Mouse (Mus musculus) frontal cortex, postnatal 14 days (tissue): ENCODE results near the gene Snap29.

ENCODE experiments used
- DNase-seq, 2 experiments: peaks; one replicate each; pipeline ENCODE4 v3.0.0; 2022; ENCODE audit warnings: low spot score in 2 of 2

The Snap29 gene

DNA sequence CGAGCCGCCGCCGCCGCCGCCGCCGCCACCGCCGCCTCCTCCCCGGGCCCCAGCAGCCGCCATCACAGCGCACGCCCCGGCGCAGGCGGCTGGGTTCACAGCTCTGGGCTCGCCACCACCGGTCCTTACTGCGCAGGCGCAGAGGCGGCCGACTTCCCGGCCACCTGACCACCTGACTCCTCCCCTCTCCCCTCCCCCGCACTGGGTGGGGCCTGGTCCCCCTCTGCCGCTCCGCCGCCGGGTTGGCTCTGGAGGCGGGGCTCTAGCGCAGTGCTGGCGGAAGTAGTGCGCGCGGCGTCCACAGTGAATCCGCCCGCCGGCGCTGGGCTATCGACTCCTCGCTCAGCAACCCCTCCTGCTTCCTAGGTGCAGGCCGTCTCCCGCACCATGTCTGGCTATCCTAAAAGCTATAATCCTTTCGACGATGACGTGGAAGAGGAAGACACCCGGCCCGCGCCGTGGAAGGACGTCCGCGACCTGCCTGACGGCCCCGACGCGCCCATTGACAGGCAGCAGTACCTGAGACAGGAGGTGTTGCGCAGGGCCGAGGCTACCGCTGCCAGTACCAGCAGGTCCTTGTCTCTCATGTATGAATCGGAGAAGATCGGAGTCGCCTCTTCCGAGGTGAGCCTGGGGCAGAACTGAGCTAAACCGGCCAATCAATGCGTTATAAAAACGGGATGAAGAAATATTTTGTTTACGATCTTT, at the start of gene Snap29, which contains the start of gene Pi4ka:
TSS of gene Snap29 (plus strand) at position 251 of the 708 bp plus-strand sequence.
TSS of gene Pi4ka (minus strand) at position 579 of the 708 bp plus-strand sequence.
- peak; percentile 97 to 99 for DNase-seq

DNA sequence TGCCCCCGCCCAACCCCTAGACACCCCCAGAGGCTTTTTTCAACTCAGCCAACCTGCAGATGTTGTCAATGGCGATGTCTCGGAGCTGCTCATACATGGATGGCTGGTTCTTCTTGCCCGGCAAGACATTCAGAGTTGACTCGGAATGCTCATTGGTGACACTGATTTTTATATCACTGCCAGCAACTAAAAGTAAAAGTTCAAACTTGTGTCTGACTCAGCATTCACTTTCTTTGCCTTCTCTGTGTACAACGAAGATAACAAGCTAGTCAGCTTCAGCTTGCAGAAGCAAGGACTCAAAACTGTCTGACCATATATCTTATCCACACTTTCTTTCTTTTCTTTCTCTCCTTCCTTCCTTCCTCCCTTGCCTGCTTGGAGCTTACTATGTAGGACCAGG, 49.8 kb upstream of the Snap29 start:
- DNase-seq = no peak

DNA sequence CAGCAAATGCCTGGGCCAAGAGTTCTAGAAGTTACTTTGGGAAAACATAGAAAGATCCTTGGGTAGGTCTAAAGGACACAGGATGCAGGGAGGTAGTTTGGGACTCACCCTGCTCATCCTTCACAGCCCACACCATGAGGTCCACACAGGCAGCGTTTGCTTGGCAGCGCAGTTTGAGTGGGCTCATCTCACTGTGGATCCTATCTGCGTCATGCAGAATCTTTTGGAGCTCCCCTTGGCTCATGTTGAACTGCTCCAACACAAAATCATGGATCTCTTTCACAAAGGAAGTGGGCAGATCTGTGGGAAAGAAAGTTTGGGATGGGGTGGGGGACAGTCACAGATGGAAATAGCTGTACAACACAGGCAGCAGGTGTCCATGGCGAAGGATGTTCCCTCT, 47.0 kb upstream of the Snap29 start:
- no peak for DNase-seq

DNA sequence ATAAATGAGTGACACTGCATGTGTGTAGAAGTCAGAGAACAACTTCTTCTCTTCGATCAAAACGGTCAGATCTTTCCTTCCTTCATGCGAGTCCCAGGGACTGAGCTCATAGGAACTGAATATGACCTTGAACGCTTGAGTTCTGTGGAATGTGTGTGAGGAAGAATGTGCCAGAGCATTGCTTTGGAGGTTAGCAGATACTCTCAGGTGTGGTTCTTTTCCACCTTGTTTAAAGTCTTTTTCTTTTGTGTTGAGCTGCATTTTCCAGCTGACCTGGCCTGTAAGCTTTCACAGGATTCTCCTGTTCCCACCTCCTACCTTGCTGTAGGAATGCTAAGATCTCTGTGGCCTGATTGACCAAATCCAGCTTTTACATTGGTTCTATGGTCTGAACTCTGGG, 23.5 kb upstream of the Snap29 start:
- DNase-seq = no peak

DNA sequence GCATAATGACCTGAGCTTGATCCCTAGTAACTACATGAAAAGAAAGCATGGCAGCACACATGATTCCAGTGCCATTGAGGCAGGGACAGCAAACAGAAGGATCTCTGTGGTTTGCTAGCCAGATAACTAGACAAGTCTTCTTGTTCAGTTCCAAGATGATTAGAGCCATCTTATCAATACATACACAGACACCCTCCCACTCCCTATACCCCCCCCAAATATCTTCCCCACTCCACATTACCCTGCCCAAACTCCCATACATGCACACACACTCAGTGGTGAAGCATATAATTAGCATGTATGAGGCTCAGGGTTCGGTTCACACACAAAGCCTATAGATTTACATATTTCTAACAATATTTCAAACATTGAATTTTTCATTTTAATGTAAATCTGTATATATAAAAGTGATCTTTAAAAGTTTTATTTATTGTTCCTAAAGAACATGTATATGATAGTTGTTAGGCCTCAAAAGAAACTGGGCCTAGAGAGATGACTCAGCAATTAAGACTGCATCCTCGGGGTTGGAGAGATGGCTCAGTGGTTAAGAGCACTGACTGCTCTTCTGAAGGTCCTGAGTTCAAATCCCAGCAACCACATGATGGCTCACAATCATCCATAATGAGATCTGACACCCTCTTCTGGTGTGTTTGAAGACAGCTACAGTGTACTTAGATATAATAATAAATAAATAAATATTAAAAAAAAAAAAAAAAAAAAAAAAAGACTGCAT, 22.0 kb upstream of the Snap29 start:
- no peak for DNase-seq

DNA sequence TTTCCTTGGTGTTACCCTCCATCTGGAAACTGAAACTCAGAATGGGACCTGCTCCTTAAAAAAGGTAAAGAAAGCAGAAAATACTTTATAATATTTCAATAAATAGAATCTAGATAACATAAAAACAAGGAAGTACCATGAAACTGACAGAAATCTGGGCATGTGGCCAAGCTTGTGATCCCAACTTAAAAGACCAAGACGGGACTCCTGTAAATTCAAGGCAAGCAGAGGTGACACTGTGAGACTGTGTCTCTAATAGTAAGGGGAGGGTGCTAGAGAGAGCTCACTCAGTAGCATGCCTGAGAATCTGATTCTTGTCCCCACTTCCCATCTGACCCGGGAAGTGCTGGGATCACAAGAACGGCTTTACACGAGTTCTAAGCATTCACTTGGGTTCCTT, 13.0 kb upstream of the Snap29 start:
- DNase-seq = no peak

DNA sequence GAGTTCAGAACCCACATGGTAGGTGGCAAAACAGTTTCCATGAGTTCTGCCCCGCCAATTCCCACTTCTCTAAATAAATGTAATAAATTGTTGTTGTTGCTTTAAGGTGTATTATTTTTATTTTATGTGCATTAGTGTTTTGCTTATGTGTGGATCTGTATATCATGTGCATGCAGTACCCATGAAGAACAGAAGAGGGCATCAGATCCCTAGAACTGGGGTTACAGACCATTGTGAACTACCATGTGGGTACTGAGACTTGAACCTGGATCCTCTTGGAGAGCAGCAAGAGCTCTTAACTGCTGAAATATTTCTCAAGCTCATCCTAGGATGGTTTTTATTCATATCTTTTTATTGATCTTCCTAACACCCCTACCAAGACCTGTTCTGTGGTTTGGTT, 2.9 kb upstream of the Snap29 start:
- DNase-seq = no peak

DNA sequence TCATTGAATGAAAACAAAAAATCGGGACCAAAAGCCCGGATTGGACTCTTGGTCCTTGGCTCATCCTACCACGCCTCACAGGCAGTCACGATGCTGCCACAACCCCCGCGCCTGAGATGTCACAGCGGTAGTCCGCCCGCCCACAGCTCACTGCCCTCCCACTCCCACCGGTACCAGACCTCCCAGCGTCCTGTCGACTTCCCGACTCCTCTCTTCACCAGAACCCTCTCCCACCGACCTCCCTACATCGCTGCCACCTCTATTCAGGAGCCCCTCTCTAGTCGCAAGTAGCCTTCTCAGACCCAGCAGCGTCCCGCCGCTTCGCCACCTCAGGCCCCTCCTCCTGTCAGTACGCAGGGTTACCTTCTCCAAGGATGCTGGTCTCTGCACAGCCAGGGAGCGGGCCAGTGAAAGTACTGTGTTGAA, 502 bp upstream of the Snap29 start:
- DNase-seq = peak; percentile 74 to 75

DNA sequence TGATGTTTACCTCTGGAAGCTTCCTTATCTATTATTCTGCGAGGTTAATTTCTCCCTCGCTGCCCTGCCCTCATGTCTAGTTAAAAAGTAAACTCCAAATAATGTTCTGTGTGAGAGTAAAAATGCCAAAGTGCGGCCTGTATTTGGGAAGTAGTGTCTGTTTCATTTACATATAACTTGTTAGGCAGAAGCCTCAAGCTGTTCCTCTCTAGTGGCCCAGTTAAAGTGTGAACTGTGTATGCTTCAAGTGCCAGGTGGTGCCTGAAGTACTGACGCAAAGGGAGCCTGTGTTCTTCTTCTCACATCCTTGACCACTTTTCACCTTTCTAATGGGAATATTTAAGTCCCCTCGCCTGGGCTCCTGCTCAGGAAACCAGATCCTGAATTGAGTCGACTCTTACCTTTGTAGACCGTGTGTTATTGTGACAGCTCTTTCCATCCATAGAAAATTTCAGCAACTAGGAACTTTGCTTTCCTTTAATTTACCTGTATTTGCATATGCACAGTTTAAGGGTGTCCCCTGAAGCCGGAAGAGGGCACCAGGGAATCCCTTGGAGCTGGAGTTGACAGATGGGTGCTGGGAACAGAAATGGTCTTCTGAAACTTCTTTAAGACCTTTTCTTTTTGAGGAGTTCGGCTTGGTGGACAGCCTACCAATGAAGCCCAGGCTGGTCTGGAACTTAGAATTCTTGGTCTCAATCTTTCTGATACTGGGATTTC, 886 bp downstream of the Snap29 start:
- DNase-seq = no peak

DNA sequence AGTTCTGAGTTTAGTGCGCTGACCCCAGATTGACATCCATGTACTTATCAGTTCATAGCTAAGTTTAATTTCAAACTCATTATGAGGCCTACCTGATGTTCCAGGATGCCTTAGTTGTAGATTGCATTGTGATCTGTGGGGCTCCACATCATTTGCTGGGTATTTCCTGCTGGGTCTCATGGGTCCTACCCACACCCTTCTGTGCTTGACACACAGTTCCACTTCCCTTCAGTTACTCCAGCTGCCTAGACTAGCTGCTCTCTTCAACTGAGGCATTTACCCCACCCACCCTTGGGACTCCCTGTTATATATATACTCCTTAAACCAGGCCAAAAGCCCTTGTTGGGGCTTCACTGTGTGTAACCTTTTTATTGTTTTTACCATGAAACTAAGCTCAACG, 3.3 kb downstream of the Snap29 start:
- no peak for DNase-seq

DNA sequence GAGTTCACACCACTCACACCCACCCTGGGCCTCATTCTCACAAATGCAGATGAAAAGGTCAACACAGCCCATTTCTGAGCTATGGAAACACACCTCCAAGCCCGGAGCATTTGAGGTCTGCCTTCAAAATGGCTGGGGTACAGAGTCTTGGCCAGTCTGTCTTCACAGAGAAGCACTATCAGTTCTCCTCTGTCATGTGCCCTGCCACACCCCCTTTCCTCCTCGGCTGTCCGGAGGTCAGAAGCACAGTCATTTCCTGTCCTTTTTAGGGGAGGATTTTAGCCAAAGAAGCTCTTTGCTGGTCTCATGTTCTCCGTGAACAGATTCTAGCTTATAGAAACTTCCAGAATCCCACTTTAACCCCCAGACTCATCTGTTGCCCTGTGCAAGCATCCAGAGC, 4.4 kb downstream of the Snap29 start:
- no peak for DNase-seq

DNA sequence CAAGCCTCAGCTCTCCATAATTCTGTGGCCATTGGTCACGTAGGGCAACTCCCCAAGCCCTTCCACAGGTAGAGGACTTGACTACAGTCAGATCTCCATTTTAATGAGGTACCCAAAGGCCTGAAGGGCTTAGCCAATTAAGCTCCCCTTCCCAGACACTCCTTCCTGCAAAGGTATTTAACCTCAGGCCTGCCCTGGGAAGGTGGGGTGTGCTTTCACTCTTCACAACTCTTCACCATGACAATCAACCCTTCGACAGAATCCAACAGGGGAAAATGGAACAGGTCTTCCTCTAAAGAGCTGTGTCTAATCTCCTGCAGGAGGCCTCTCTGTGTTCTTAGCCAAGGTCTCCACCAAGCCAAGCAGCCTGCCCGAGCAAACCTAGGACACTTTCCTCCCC, 17.2 kb downstream of the Snap29 start:
- no peak for DNase-seq

DNA sequence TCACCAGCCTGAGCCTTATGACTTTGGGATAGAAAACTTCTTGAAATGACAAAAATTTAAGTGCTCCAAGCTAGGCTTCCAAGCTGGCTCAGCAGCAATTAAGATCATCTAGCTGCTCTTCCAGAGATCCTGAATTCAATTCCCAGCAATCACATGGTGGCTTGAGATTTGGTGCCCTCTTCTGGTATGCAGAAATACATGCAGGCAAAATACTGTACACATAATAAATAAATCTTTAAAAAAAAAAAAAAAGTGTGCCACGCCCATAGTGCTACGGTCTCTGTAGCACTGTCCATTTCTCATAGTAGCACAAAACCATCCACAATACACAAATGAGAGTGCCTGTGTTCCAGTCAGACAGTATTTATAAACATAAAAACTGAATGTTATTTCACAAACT, 26.8 kb downstream of the Snap29 start:
- no peak for DNase-seq

DNA sequence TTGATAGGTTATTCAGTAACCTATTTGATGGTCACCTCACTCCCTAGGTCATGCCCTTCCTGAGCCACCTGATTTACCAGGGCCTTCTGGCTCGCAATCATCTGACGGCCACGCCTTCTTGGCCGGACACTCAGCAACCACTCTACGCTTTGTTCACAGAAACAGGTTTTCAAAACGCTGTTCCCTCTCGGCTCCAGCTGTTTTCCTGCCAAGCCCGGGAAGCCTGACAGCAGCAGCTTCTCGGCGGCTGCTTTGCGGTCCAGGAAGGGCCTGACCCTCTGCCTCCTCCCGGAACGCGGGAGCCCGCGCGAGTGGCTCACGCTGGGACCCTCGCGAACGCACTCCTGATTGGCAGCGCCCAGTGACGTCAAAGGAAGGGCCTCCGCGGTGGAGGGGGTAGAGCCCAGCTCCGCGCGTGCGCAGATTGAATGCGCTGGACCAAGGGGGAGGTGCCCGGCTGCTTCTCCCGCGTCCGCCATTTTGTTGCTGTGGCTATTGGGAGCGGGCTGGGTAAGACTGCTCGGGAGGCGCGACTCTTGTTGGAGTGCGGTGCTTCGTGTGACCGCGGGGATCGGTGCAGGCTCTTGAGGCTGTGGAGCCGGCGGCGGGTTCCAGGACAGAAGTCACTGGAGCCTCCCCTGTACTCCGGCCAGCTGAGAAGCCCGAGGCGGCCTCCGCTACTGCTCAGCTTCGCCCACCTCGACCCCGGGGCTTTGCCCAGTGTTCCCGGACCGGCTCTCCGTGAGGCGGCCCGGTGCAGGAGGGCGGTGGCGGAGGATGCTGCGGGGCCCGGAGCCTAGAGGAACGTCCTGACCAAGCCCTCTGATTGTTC, 46.0 kb downstream of the Snap29 start, which contains the start of gene Crkl:
TSS of gene Crkl (plus strand) at position 447 of the 832 bp plus-strand sequence.
- peak; percentile 94 to 97 for DNase-seq

DNA sequence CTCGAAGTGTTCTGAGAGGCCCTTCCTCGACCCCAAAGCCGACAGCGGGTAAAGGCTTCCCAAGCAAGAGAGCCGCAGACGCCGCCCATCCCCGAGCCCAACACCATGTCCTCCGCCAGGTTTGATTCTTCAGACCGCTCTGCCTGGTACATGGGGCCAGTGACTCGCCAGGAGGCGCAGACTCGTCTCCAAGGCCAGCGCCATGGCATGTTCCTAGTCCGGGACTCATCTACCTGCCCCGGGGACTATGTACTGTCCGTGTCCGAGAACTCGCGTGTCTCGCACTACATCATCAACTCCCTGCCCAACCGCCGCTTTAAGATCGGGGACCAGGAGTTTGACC, 46.6 kb downstream of the Snap29 start:
- no peak for DNase-seq

DNA sequence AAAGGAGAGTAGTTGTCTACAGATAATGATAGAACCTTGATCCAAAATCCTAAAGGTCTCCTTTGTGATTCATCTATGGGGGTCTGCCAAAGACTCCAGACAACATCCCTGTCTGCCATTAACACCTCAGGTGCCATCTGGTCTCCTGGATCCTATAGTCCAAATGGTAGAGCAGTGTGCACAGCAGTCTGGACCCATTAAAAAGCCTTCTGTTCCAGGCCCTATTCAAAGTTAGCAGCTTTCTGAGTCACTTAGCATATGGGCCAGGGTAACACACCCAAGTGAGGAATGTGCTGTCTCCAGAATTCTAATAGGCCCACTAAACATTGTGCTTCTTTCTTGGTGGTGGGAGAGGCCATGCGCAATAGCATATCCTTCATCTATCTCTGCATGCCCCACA, 51.1 kb downstream of the Snap29 start:
- DNase-seq = no peak

DNA sequence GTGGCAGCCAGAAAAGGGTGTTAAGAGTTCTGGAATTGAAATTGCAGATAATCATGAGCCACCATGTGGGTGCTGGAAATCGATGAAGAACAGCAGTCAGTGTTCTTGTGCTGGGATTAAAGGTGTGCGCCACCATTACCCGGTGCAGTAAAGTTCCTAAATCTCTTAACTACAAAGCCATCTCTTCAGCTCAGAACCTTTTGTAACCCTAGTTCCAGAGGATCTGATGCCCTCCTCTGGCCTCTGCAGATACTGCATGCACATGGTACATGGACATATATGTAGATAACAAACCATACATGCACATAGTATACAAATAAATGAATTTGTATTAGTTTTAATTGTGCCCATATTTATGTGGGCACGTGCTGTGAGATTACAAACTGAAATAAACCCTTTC, 54.5 kb downstream of the Snap29 start:
- DNase-seq = no peak

DNA sequence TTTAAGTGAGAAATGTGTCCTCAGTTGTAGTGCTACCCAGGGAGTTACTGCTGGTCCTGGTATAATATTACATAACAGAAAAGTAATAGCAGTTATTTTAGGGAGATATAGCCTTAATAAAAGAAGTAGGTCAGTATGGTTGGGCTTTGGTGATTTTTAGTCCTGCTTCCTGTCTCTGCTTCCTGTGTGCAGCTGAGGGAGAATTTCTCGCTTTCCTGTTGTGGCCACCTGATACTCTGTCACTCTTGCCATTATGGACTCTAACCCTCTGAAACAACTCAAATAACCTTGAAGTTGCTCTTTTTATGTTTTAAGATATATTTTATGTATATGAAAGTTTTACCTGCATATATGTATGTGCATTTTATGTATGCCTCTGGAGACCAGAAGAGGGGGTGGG, 55.8 kb downstream of the Snap29 start:
- no peak for DNase-seq

DNA sequence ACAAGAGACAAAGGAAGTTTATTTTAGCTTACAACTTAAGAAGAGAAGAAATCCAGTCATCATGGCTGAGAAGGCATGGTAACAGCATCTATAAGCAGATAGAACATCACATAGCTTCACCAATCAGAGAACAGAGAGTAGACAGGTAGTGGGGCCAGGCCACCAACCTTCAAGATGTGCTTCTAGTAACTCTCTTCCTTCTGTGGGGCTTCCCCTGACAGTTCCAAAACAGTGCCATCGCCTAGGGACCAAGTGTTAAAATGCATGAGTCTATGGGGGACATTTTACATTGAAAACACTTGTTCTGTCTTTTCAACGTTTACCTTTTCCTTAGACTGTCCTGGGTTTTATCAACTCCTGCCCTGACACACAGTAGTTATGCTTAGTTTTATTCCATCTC, 57.4 kb downstream of the Snap29 start:
- no peak for DNase-seq

DNA sequence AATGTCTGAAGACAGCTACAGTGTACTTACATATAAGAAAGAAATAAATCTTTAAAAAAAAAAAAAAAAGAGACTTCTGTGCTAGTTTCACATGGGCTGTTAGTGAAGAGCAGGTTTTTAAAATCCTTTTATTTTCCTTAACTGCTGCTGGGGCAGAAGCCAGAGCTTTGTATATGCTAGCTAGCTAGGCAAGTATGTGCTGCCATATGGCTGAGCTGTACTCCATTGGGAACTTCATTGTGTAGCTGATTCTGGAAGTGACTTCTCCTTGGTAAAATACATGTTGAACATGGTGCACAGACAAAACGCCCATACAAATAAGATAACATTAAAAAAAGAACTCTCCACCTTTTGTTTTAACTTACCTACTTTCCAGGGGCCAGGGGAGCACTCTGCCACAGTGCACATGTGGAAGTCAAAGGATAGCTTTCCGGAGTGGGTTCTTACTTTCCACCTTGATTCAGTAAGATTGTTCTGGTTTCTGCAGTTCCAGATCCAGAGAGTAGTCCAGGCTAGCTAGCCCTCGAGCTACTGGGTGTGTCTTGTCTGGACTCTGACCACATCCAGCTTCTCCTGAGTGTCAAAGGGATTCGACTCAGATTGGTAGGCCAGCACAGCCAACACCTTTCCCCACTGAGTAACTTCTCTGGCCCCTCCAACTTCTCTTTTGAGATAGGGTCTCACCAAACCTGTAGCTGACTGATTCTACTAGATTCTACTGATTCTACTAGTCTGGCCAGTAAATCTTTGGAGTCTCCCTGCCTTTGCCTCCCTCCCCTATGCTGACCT, 61.3 kb downstream of the Snap29 start:
- no peak for DNase-seq

DNA sequence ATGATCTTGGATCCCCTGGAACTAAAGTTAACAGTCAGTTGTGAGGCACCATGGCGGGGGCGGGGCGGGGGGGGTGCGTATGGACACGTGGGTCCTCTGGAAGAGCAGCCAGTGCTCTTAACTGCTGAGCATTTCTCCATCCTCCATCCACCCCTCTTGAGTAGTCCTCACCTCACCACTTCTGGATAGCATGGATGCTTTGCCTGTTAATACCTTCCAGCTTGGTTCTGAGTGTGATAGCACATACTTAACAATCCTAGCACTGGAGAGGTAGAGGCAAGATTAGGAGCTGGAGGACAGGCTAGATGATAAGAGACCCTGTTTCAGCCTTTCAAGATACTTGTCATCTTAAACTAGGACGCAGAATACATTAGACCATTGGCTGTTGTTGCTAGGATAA, 66.7 kb downstream of the Snap29 start:
- DNase-seq = no peak
